Mouse (Mus musculus): Measurements from ENCODE around the gene C8g.

C8g gene

GRCm38 (mm10) chr2:25501593-25502486 is at the start of gene C8g:
Gene C8g (minus strand): TSS chr2:25501719.
- DNase-seq: no peak

- peak; percentile 41 to 66 for DNase-seq
Measured at GRCm38 (mm10) chr2:25551186-25551585, 49.7 kb upstream of the C8g start.

GRCm38 (mm10) chr2:25549021-25549991 is 47.8 kb upstream of the C8g start:
- DNase-seq: peak; percentile 75 to 92

DNA sequence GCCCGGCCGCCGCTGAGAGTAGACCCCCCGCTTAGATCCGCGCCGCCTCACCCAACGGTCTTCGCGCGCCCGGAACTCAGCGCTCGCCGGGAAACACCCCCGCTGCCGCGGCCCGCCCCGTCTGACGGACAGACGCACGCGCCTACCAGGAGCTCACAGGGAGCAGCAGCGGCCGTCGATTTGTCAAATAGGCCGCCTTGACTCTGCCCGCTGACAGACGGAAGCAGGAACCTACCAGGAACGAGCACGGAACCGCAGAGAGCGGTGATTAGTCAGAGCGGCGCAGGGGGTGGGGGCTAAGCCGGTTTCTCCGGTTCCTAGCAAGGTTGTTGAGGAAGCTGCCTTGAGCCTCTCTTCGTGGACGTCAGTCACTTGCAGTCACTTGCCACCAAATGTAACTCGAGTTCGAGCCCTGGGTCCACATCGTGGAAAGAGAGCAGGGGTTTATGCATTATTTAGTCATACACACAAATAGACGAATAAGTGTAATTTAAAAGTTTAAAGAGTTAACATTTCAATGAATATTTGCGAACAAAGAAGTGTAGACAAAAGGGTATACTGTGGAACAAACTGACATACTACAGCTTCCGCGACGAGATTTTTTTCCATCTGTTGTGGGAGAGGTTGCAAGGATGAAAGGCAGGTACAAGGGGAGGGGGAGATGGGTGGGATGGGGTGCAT is 45.4 kb upstream of the C8g start, which contains the start of gene Traf2:
Gene Traf2 (minus strand): TSS at position 130 of the 681 bp plus-strand sequence.
- peak; percentile 99 for DNase-seq

DNA sequence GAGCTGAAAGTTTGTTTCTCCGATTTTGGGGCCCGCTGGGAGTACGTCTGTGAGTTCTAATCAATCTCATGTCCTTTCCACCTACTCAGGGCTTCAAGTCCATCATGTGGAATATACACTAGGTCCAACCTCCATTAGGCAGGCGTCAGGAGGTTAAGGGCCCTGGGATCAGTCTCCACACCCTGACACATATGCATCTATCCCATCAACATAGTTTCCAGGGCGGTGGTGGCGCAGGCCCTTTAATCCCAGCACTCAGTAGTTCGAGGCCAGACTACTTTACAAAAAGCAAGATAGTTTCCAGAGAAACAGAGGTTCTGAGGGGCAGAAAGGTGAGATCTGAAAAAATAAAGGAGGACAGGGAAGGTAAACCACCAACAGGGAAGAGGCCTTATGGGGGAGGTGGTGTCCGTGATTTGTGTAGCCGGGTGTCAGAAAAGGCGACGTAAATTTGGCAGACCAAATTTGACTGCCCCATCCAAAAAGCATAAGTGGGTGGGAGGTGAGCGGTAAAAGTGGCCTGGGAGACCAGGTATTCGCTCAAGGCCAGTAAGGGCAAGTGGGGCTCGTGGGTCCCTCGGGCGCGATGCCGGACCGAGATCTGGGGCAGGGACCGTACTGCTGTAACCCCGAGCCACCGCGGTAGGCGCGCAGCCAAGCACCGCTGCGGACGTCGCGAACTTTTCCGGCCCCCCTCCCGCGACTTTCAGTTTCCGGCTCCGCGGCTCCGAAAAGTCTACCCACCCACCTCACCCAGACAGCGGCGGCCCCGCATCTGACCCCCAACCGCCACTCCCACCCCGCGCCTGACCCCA is 44.7 kb upstream of the C8g start:
- DNase-seq: no peak

DNA sequence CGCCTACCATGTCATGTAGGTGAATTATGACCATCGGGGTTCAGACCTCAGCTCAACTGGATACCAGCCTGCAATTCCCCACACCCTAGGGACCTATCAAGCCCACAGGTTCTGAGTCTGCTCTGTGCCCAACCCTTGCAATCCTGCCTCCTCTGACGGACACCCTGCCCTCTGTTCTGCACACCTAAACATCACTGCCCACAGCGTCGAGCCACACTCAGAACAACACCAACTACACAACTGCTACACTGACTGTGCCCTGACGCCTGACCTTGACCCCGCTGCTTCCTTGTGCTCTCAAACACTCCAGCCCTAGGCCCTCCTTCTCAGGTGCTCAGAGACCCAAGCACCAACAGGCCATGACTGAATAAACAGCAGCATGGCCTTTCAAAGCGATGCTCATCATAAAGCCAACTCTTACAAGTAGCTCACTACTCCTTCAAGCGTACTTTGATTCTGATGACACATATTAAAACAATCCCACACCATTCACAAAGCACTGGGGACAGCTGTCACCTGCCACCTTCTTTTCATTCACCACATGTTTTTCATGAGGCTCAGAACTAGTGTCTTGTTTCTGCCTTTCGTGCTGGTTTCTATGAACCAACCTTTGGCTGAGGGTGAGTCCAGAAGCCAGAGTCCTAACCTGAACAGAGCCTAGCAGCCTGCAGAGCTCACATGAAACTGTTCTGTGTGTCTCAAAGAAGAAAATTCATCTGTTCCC is 40.3 kb upstream of the C8g start:
- DNase-seq: no peak

- DNase-seq: no peak
Measured at GRCm38 (mm10) chr2:25540541-25540948, 39.0 kb upstream of the C8g start.

DNA sequence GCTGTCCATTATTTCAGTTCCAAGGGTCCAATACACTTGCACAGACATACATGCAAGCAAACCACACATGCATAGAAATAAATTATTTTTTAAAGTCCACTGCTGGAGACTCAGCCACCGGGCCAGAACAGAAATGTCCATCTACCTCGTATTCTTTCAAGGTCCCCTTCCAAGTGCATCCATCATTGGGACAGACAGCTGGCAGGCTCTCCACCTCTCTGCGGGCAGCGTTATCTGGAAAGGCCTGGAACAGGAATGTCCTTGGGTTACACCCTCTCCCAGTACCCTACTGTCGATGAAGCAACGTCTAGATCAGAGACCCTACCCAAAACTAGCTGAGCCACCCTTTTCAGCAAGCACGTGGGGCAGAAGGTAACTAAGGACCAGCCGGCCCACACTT is 35.0 kb upstream of the C8g start:
- DNase-seq: no peak

DNA sequence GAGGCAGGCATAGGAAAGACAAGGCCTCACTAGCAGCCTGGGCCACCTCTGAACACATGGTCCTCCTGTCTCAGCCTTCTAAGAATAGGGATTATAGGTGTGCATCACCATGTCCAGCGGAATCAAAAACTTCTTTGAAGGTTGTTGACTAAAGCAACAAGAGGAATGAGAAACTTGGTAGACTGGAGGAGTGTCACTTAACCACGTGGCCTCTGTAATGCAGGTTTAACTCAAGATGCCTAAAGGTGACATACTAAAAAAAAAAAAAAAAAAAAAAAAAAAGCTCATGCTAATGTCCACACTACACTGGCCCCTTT is 33.3 kb upstream of the C8g start:
- DNase-seq: no peak

DNA sequence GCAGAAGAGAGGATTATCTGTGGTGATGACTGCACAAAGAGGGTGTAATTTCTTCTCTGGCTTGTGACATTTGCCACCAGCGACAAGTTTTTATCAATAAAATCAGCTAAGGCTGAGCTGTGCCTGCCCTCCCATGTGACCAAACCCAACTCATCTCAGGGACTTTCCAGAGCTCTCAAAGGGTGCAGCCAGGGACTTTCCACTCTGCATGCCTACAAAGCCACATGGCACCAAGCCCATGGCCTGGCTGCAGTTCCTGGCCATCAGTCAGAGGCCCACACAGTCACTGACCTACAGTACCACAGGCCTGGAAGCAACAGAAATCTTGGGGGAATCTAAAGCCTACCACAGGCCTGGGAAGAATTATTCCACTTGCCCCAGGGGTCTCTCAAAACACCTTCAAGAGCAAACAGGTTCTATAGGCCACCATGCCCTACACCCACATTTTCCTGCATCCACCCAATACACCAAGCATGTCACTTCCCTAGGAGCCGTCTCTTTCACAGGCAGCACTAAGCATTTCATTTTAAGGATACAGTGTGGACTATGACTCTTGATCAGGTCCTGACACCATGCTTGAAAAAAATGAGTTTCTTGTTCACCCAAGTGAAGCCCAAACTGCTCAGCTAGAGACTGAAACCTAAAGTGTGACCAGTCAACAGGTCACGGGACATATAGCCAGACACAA is 32.8 kb upstream of the C8g start:
- DNase-seq: peak; percentile 21 to 52

DNA sequence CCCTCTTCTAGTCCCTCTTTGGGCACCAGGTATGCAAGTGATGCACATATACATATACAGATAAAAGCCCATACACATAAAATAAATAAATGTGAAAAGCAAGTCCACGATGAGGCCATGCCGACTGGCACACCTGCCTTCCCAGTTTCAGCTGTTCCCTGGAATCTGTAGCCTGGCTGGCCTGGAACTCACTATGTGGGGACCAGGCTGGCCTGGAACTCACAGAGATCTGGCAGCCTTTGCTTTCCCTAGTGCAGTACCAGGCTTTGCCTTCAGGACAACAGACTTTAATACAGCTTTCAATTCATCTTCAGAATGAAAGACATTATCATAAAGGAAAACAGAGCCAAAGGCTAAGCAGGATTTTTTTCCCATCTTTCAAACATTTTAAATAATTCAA is 32.2 kb upstream of the C8g start:
- DNase-seq: no peak

- DNase-seq: no peak
Measured at GRCm38 (mm10) chr2:25526510-25527302, 25.2 kb upstream of the C8g start.

GRCm38 (mm10) chr2:25509912-25510311 is 8.4 kb upstream of the C8g start:
- no peak for DNase-seq

DNA sequence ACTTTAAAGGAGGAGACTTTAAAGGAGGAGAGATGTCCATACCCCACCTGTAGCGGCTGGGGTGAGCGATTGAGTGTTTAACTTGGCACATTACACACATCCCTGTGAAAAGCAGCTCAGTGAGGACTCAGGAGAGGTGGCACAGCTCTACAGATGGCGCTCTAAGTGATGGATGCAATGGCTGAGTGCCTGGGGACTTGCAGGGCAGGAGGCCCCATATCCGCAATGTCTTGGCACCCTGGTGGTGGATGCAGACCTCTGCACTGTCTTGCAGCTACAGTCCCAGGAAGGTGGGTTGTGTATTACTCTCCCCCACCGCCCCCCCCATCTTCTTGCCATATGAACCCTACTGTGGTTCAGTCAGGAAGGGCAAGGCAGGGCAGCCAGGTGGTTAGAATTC is 5.4 kb upstream of the C8g start:
- no peak for DNase-seq

DNA sequence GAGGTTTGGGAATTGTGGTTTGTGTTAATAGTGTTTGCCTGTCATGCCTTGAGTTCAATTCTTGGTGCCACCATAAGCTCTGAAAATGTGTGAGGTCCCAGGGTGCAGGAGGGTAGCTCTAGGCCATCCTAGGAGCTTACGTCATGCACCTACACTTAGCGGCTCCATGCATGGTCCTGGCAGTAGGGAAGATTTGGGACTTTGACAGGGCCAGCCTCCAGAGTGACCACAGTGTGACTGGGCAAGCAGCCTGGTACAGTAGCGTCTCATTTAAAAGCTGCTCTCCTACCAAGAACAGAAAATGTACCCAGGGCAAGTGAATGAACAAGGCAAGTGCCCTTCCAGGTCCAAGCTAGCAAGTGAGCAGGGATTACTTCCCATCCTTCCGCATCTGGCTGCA is 4.3 kb upstream of the C8g start:
- DNase-seq: no peak

DNA sequence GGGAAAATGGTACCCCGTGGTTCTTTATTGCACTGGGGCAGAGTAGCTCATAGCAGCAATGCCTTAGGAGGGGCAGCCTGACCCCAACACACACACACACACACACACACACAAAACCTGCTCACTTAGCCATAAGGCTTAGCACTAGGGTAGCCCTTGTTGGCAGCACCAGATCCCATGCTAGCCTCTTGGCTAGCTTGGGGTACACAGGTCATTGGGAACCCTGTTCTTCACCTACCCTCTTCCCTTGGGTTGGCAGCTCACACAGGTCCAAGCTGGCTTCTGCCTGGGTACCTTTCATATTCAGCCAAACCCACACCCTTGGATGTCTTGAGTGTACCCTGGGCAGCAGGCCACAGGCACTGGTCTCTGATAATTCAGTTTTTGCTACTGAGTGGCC is 3.5 kb upstream of the C8g start:
- DNase-seq: no peak

DNA sequence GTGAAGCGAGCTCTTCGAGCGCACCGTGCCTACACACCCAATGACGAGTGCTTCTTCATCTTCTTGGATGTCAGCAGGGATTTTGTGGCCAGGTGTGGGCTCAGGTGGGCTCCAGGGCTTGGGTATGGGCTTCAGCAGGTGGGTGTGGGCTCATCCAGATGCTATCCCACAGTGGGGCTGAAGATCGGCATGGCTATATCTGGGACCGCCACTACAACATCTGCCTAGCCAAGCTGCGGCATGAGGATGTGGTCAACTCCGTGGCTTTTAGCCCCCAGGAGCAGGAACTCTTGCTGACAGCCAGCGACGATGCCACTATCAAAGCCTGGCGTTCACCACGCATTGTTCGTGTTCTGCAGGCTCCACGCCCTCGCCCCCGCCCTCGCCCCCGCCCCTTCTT is 3.0 kb upstream of the C8g start:
- DNase-seq: no peak

GRCm38 (mm10) chr2:25502726-25503125 is 1.2 kb upstream of the C8g start:
- DNase-seq: no peak

- peak; percentile 72 to 81 for DNase-seq
Measured at GRCm38 (mm10) chr2:25500576-25501405, 728 bp downstream of the C8g start, which contains the start of gene Fbxw5. Gene Fbxw5 (plus strand): TSS chr2:25500750.

Data from thymus, adult 18-20 months (tissue).